Mouse (Mus musculus) gastrocnemius, postnatal 14 days (tissue): ENCODE measurements around the gene Sorcs1. TPM values are rescaled to one million over a fixed set of nuclear protein-coding genes. Genes with fewer than 3 reads are reported as not detected.

ENCODE experiments used
- DNase-seq: peaks from one replicate; pipeline ENCODE4 v3.0.0; 2021; ENCODE audit warnings: mixed read lengths
- intact Hi-C: fragments of 180-260 bp; cut with DNase I; formaldehyde crosslinking; loops from one replicate; pipeline ENCODE4 v1.15.1; 2025; ENCODE audit warnings: low total_unique reads
- total RNA-seq, 2 experiments: library from RNA; stranded (reverse); gene quantifications; 2 replicates each; pipeline ENCODE4 v1.2.3; 2021

The Sorcs1 gene
- total RNA-seq, 2 experiments from 2014 or later, result 0.84 to 2.0 TPM

DNA sequence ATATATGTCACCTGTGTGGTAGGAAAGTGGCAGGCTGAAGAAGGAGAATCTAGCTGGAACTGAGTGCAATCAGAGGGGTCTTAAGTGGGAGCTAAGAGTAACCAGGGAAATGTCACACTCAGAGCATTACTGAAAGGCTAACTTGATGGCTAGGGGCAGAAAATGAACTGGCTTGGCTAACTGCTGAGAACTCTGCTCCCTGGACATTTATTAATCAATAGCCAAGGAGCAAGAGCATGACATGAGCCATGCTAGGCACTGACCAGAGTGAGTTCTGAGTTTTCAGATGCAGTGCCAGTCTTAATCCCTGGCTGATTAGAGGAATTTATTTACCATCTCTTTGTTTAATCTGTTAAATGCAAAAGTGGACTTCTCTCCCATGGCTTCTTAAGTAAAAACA is 95.5 kb downstream of the Sorcs1 start:
- intact Hi-C loops, result no loop called here
- no peak for DNase-seq

DNA sequence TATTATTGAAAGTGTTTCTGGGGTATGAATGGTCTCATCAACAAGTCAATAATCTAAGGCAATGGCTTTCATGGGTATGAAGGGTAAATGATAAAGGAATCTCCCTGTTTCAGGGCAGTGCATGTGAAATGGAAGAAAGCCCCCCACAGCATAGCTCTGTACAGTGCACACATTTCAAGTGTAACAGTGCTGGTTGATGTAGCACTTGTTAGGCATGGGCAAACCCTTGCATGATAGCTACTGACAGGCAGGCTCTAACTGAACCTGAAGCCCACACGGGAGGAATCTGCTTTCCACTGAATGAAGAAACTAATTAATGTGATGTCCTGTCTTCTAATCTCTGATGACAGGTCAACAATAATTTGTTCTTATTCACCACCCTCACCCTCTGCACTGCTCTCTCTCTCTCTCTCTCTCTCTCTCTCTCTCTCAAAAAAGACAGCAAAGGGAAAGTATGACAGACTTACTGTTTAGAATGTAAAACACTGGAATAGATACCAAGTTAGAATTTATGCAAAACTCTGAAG is 108.7 kb downstream of the Sorcs1 start:
- DNase-seq, result no peak
- intact Hi-C loops, result no loop called here

DNA sequence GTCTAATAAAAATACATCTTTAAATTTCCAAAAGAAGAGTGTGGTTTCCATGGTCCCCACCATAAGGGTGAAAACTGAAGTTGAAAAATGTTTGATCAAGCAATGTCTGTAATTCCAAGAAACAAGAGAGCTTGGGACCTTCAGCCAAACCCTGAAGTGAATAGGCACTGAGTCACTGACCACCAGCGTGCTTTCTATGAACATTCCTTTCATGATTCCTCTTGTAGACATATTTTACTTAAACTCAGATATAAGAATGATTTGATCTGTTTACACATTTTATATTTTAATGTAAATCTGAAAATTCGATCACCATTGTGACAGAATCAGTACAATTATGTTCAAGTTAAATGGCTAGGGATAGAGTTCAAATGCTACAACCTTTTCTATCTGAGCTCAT is 112.1 kb downstream of the Sorcs1 start:
- DNase-seq, result no peak
- intact Hi-C loops, result no loop called here

DNA sequence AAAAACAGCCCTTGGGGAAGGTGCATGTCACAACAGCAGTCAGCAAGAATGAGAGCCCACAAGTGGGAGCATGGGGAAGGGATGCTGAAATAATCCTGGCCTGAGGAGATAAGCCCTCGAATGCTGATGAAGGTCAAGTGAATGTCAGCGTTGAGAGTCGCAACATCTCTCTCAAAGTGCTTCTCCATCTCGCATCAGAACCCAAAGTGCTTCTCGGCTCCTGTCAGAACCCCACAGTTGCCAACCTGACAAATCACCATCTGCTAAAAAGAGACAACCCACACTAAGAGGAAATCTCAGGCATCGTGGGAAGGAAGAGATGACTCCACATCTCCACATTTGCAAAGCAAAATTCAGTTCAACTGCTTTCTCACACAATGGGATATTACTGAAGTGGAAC is 119.7 kb downstream of the Sorcs1 start:
- DNase-seq, result no peak
- intact Hi-C loops, result no loop called here

DNA sequence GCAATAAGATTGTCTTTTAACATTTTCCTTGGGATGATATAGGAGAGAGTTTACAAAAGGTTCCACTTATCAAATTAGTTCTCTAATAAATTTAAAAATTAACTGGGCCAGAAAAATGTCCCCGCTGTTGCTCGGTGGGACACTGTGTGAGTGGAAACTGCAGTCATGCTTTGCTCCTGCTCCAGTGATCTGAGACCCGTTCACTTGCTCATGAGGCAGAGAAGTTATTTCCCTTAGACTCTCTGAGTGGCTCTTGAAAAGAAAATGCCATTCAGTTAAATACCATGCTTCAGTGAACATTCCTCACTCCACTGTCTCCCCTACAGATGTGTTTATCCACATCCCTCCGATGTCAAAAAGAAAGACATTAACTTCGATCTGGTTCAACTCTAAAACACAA is 144.4 kb downstream of the Sorcs1 start:
- intact Hi-C loops, result no loop called here
- DNase-seq, result no peak

GRCm38 (mm10) chr19:50527835-50528234 is 150.6 kb downstream of the Sorcs1 start:
- DNase-seq, result no peak
- intact Hi-C loops, result no loop called here

DNA sequence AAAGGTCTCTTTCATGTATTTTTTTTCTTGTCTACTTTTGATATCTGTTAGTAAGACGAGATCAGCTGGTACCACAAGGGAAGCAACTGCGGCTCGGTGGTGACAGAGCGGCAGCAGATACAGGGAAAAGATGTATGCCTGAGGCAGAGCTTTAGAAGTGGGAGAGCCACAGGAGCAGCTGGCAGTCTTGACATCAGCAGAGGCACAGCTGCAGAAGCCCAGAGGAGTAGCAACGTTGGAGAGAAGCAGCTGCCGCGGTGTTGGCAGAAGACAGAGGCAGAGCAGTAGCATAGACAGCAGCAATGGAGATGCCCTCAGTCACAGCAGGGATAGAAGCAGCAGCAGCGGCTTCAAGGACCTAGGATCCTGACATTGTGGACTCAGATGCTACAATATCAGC is 152.4 kb downstream of the Sorcs1 start:
- intact Hi-C loops, result no loop called here
- peak; percentile 6 for DNase-seq

GRCm38 (mm10) chr19:50521943-50522342 is 156.5 kb downstream of the Sorcs1 start:
- no peak for DNase-seq
- intact Hi-C loops, result no loop called here

- no peak for DNase-seq
- intact Hi-C loops, result no loop called here
Measured at GRCm38 (mm10) chr19:50515059-50515673, 163.3 kb downstream of the Sorcs1 start.

- DNase-seq, result no peak
- intact Hi-C loops, result no loop called here
Measured at GRCm38 (mm10) chr19:50514309-50514830, 164.1 kb downstream of the Sorcs1 start.

DNA sequence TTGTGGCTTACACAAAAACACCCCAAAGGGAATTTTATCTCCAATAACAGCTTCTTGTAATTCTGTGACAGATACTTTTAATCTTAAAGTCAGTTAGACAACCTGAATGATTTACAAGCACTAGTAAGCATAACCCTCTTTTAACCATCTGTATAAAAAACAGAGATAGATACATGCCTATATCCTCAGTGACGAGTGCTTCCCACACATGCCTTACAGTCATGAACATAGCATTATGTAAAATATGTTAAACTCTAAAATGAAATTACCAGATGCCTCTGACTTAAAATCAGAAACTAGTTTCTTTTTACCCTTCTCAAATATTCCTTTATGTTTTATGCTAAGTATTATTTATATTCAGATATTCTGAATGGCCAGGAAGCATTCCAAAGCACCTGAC is 175.6 kb downstream of the Sorcs1 start:
- intact Hi-C loops, result no loop called here
- DNase-seq, result no peak

GRCm38 (mm10) chr19:50491121-50491520 is 187.3 kb downstream of the Sorcs1 start:
- intact Hi-C loops, result no loop called here
- DNase-seq, result no peak

GRCm38 (mm10) chr19:50490721-50491120 is 187.7 kb downstream of the Sorcs1 start:
- intact Hi-C loops, result no loop called here
- no peak for DNase-seq

DNA sequence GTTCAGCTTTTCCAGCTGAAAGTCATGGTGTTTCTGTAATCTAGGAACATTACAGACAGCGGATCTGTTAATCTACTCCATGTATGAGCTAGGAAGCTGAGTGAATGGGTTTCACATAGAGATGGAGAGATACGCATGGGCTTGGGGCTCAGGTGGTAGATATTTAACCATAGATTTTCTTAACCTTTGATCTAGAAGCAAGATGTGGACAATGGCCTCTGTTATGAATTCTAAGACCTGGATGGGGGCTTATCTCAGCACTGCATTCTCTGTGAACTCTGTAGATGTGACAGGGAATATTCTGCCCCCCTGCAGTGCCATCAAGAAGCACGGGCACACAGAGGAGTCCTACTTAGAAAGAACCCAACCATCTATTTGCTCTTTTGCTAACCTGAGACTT is 188.7 kb downstream of the Sorcs1 start:
- intact Hi-C loops, result no loop called here
- no peak for DNase-seq

GRCm38 (mm10) chr19:50488421-50488820 is 190.0 kb downstream of the Sorcs1 start:
- DNase-seq, result no peak
- intact Hi-C loops, result no loop called here

GRCm38 (mm10) chr19:50487768-50488167 is 190.7 kb downstream of the Sorcs1 start:
- DNase-seq, result peak; percentile 4
- intact Hi-C loops, result no loop called here

DNA sequence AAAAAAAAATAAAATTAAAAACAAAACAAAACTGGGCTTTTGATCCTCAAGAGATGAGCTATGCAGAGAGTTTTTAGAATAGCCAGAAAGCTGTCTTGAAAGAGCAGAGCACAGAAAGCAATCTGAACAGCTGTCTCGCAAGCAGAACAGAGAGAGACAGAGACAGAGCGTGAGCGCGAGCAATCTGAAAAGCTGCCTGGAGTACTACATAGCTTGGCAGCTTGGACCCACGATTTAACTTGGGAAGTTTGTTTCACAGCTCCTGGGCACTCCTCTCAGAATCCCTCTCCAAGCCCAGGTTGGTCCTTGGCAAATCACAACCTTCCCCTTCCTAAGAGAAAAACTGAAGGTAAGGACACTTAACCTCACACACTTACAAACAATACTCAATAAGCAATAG is 192.1 kb downstream of the Sorcs1 start:
- no peak for DNase-seq
- intact Hi-C loops, result no loop called here

- intact Hi-C loops, result no loop called here
- no peak for DNase-seq
Measured at GRCm38 (mm10) chr19:50476774-50477173, 201.7 kb downstream of the Sorcs1 start.

DNA sequence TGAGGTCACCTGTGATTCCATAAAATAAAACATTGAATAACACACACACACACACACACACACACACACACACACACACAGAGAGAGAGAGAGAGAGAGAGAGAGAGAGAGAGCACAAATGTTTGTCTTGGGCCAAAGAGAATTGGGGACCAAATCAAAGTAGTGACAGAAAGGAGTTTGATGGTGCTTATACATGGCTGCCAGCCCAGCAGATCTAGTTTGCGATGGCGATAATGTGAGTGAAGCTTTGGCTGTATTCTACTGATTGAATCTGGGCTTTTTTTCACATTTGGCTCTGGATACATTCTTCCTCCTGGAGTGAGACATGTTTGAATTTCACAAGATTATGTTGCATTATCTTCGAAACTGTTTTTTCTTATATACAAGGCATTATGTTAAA is 209.9 kb downstream of the Sorcs1 start:
- DNase-seq, result no peak
- intact Hi-C loops, result no loop called here

- intact Hi-C loops, result no loop called here
- no peak for DNase-seq
Measured at GRCm38 (mm10) chr19:50464811-50465210, 213.6 kb downstream of the Sorcs1 start.

DNA sequence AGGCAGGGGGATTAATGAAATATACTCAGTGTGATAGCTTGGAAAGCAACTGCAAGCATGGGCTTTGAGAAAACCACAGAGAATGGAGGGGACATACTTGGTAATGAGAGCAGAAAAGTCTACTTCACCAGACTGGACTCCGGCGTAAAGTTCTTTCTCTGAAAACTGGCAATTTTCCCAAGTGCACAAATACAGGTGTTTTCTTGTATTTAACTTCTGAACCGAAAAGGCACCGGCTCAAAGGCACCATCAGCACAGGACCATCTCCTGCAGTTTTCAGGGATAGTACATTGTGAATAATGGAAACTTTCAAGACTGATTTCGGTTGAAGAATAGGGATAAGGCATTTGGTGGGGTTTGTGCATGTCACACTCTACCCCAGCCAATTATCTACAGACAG is 219.9 kb downstream of the Sorcs1 start:
- no peak for DNase-seq
- intact Hi-C loops, result no loop called here
